In genomic region chr5:8960534-8960933, GRCm38 (mm10) we compare ENCODE assay signal across 19 mouse cellular contexts. TPM values are rescaled to one million over a fixed set of nuclear protein-coding genes. Genes with fewer than 3 reads are reported as not detected.
A peak's percentile ranks its signal among the peaks of the same experiment; 100 is the strongest.
DNase-seq lines count a peak whose midpoint lies in the region; ATAC-seq and TF ChIP-seq lines count a peak whose summit lies in the region.
"Had no signal": no experiment of that assay in that cellular context is flagged by ENCODE, and none has a peak within 500 bp of the region (broad histone marks: within the 10 kb centered on the region; RNA-seq: fewer than 3 reads in every experiment).

No protein-coding gene starts in this region.

- no peaks in the 10 kb centered on the region for H3K27me3 ChIP-seq in hindbrain, embryonic 12.5 days
- H3K27me3 ChIP-seq in hindbrain, embryonic 10.5 days (ENCODE audit: insufficient read depth, poor library complexity, severe bottlenecking), result no peaks in the 10 kb centered on the region
- H3K27me3 ChIP-seq in liver, postnatal 0 days (ENCODE audit: insufficient read depth, low read length), result no peaks in the 10 kb centered on the region
- H3K27me3 ChIP-seq: heart, embryonic 12.5 days had no signal

- no peak for TF ChIP-seq EP300 in liver, postnatal 0 days (IDR thresholded peaks at IDR 0.05; ENCODE audit: low read depth)

- no peak overlapping the region for H3K4me2 ChIP-seq in hindbrain, embryonic 12.5 days (replicated peaks)
- H3K4me2 ChIP-seq in liver, postnatal 0 days (ENCODE audit: low read depth, low read length), result no peak overlapping the region
- H3K4me2 ChIP-seq: heart, embryonic 12.5 days; lung, embryonic 14.5 days had no signal

- intact Hi-C loops in gastrocnemius, postnatal 14 days (cut with DNase I; ENCODE audit: low total_unique reads), result no loop called here

- H3K9ac ChIP-seq in hindbrain, embryonic 12.5 days, result no peak overlapping the region
- no peak overlapping the region for H3K9ac ChIP-seq in liver, postnatal 0 days (replicated peaks)
- H3K9ac ChIP-seq: heart, embryonic 12.5 days; lung, embryonic 14.5 days had no signal

- no peak for DNase-seq in hindbrain, embryonic 10.5 days (ENCODE audit: low spot score)
- DNase-seq in retina, postnatal 1 day, result peak; percentile 24
- no peak for DNase-seq in retina, embryonic 14.5 days (ENCODE audit: low spot score)
- DNase-seq in liver, postnatal 0 days, result no peak
- DNase-seq in left cerebral cortex, adult 11 months (ENCODE audit: low spot score), result no peak
- DNase-seq in gastrocnemius, postnatal 14 days, result no peak
- DNase-seq: adrenal gland, postnatal 10 days; cerebellum, postnatal 10 days; embryo, embryonic 11 days; gastrocnemius, postnatal 25 days; kidney, adult 8-10 months; lung, embryonic 14.5 days; thymus, adult 18-20 months had no signal

- no peaks in the 10 kb centered on the region for H3K4me1 ChIP-seq in hindbrain, embryonic 12.5 days
- H3K4me1 ChIP-seq in hindbrain, embryonic 10.5 days (replicated peaks), result no peaks in the 10 kb centered on the region
- no peaks in the 10 kb centered on the region for H3K4me1 ChIP-seq in liver, postnatal 0 days (ENCODE audit: insufficient read depth)
- H3K4me1 ChIP-seq: heart, embryonic 12.5 days had no signal

- WGBS in hindbrain, embryonic 12.5 days, result 81% methylated on average over 4 of the region's 4 CpGs
- WGBS in hindbrain, embryonic 10.5 days, result 81% methylated on average over 4 of the region's 4 CpGs
- WGBS in liver, postnatal 0 days (ENCODE audit: insufficient replicate concordance), result 83% methylated on average over 4 of the region's 4 CpGs

- no peak overlapping the region for H3K4me3 ChIP-seq in hindbrain, embryonic 12.5 days
- H3K4me3 ChIP-seq in hindbrain, embryonic 10.5 days, result no peak overlapping the region
- no peak overlapping the region for H3K4me3 ChIP-seq in liver, postnatal 0 days (ENCODE audit: low read depth, low read length)
- H3K4me3 ChIP-seq: erythroblast, embryonic 14.5 days; heart, embryonic 12.5 days; left cerebral cortex, adult 2 months had no signal

- peak; percentile 38; the same call in 1 of the 2 replicates for ATAC-seq in hindbrain, embryonic 12.5 days (ENCODE audit: low FRiP score)
- peak; percentile 40 for ATAC-seq in liver, postnatal 0 days
- ATAC-seq: midbrain, embryonic 16.5 days had no signal

- H3K36me3 ChIP-seq in hindbrain, embryonic 12.5 days, result peaks cover 19% of the 10 kb centered on the region
- peaks cover 21% of the 10 kb centered on the region for H3K36me3 ChIP-seq in hindbrain, embryonic 10.5 days
- peaks cover 55% of the 10 kb centered on the region for H3K36me3 ChIP-seq in liver, postnatal 0 days (replicated peaks; ENCODE audit: insufficient read depth, low read length)

- TF ChIP-seq CTCF in liver, postnatal 0 days (IDR thresholded peaks at IDR 0.05; ENCODE audit: low read depth), result no peak

- H3K27ac ChIP-seq in hindbrain, embryonic 12.5 days, result no peak overlapping the region
- no peak overlapping the region for H3K27ac ChIP-seq in hindbrain, embryonic 10.5 days
- no peak overlapping the region for H3K27ac ChIP-seq in liver, postnatal 0 days (ENCODE audit: low read depth)
- H3K27ac ChIP-seq: left cerebral cortex, adult 2 months; macrophage had no signal

- no peaks in the 10 kb centered on the region for H3K9me3 ChIP-seq in hindbrain, embryonic 12.5 days (replicated peaks)
- H3K9me3 ChIP-seq in hindbrain, embryonic 10.5 days, result no peaks in the 10 kb centered on the region
- no peaks in the 10 kb centered on the region for H3K9me3 ChIP-seq in liver, postnatal 0 days (ENCODE audit: low read length)
- H3K9me3 ChIP-seq: heart, embryonic 12.5 days had no signal

RNA-seq across cellular contexts. Expression of gene Crot, which starts 36.6 kb away (rescaled TPM):
- 31.4 and 34.2 TPM in 2 replicates for polyA plus RNA-seq in hindbrain, embryonic 12.5 days (2016; fragmentation: Nextera tagmentation; extraction: Ambion mirVana)
- 26.4 and 29.4 TPM in 2 replicates for polyA plus RNA-seq in hindbrain, embryonic 10.5 days (2016; fragmentation: Nextera tagmentation; extraction: Ambion mirVana)
- polyA plus RNA-seq in liver, postnatal 0 days (2015; fragmentation: Nextera tagmentation; extraction: Ambion mirVana), result 255 and 267 TPM in 2 replicates
- 10 to 100 TPM; 26.9 to 27.3 TPM for total RNA-seq in gastrocnemius, postnatal 14 days (2021)
